Mouse (Mus musculus): ENCODE results near the gene Mcu. TPM values are rescaled to one million over a fixed set of nuclear protein-coding genes. Genes with fewer than 3 reads are reported as not detected.

The Mcu gene
- total and polyA plus RNA-seq, 2 experiments from 2014 or later: 13.0 to 20.5 TPM

- H3K4me3 ChIP-seq (ENCODE audit: low read depth, low read length): no peak overlapping the region
- H3K27me3 ChIP-seq (ENCODE audit: control insufficient read depth, insufficient read depth, low read length): no peaks in the 10 kb centered on the region
- ATAC-seq (ENCODE audit: insufficient read depth, low read depth) (peak; percentile 74), DNase-seq (ENCODE audit: low spot score) (peak; percentile 72)
- no peak overlapping the region for H3K9ac ChIP-seq (replicated peaks; ENCODE audit: low read depth, low read length)
- no peaks in the 10 kb centered on the region for H3K4me1 ChIP-seq (ENCODE audit: control insufficient read depth, insufficient read depth)
- no peak overlapping the region for H3K27ac ChIP-seq (ENCODE audit: low read depth)
- 26% methylated on average over 5 of the region's 5 CpGs for WGBS
- no peak overlapping the region for H3K4me2 ChIP-seq (ENCODE audit: low read depth, low read length)
- TF ChIP-seq CTCF (IDR thresholded peaks at IDR 0.05; ENCODE audit: low read depth): peak; percentile 65
- TF ChIP-seq EP300 (IDR thresholded peaks at IDR 0.05; ENCODE audit: low read depth): no peak
- no peaks in the 10 kb centered on the region; the same call in none of the 2 replicates for H3K36me3 ChIP-seq (replicated peaks; ENCODE audit: control insufficient read depth, insufficient read depth, low read length)
- no peaks in the 10 kb centered on the region for H3K9me3 ChIP-seq (replicated peaks; ENCODE audit: control insufficient read depth, low read length)
Measured at GRCm38 (mm10) chr10:59451839-59452238, 164.7 kb downstream of the Mcu start.

- Histone ChIP-seq H3K4me1 (ENCODE audit: control insufficient read depth, insufficient read depth) (peaks cover 19% of the 10 kb centered on the region), H3K36me3 (replicated peaks; ENCODE audit: control insufficient read depth, insufficient read depth, low read length) (no peaks in the 10 kb centered on the region; the same call in 1 of the 2 replicates), H3K4me2 (ENCODE audit: low read depth, low read length) (no peak overlapping the region), H3K27ac (ENCODE audit: low read depth) (peak overlapping the region; percentile 44), H3K9me3 (replicated peaks; ENCODE audit: control insufficient read depth, low read length) (no peaks in the 10 kb centered on the region), H3K4me3 (ENCODE audit: low read depth, low read length) (no peak overlapping the region), H3K9ac (replicated peaks; ENCODE audit: low read depth, low read length) (no peak overlapping the region), H3K27me3 (ENCODE audit: control insufficient read depth, insufficient read depth, low read length) (no peaks in the 10 kb centered on the region)
- ATAC-seq (ENCODE audit: insufficient read depth, low read depth) (no peak), DNase-seq (ENCODE audit: low spot score) (no peak)
- WGBS: 27% methylated on average over 9 of the region's 9 CpGs
- TF ChIP-seq CTCF (IDR thresholded peaks at IDR 0.05; ENCODE audit: low read depth) (no peak), EP300 (IDR thresholded peaks at IDR 0.05; ENCODE audit: low read depth) (no peak)
Measured at GRCm38 (mm10) chr10:59447546-59447945, 168.9 kb downstream of the Mcu start.

- ATAC-seq (ENCODE audit: insufficient read depth, low read depth): no peak
- TF ChIP-seq CTCF (IDR thresholded peaks at IDR 0.05; ENCODE audit: low read depth): no peak
- TF ChIP-seq EP300 (IDR thresholded peaks at IDR 0.05; ENCODE audit: low read depth): no peak
- H3K9ac ChIP-seq (replicated peaks; ENCODE audit: low read depth, low read length): no peak overlapping the region
- no peak overlapping the region for H3K4me2 ChIP-seq (ENCODE audit: low read depth, low read length)
- WGBS: 71% methylated on average over 10 of the region's 10 CpGs
- no peak overlapping the region for H3K4me3 ChIP-seq (ENCODE audit: low read depth, low read length)
- H3K36me3 ChIP-seq (replicated peaks; ENCODE audit: control insufficient read depth, insufficient read depth, low read length): no peaks in the 10 kb centered on the region; the same call in 1 of the 2 replicates
- no peaks in the 10 kb centered on the region for H3K9me3 ChIP-seq (replicated peaks; ENCODE audit: control insufficient read depth, low read length)
- peaks cover 22% of the 10 kb centered on the region for H3K4me1 ChIP-seq (ENCODE audit: control insufficient read depth, insufficient read depth)
- peak; percentile 29 for DNase-seq (ENCODE audit: low spot score)
- H3K27ac ChIP-seq (ENCODE audit: low read depth): peak overlapping the region; percentile 44
- H3K27me3 ChIP-seq (ENCODE audit: control insufficient read depth, insufficient read depth, low read length): no peaks in the 10 kb centered on the region
Measured at GRCm38 (mm10) chr10:59446911-59447437, 169.5 kb downstream of the Mcu start.

- H3K36me3 ChIP-seq (replicated peaks; ENCODE audit: control insufficient read depth, insufficient read depth, low read length): no peaks in the 10 kb centered on the region
- WGBS: 56% methylated on average over 8 of the region's 8 CpGs
- H3K27me3 ChIP-seq (ENCODE audit: control insufficient read depth, insufficient read depth, low read length): no peaks in the 10 kb centered on the region
- H3K9ac ChIP-seq (replicated peaks; ENCODE audit: low read depth, low read length): no peak overlapping the region
- H3K4me1 ChIP-seq (ENCODE audit: control insufficient read depth, insufficient read depth): peaks cover 28% of the 10 kb centered on the region
- H3K27ac ChIP-seq (ENCODE audit: low read depth): no peak overlapping the region
- ATAC-seq (ENCODE audit: insufficient read depth, low read depth) (no peak), DNase-seq (ENCODE audit: low spot score) (no peak)
- no peaks in the 10 kb centered on the region for H3K9me3 ChIP-seq (replicated peaks; ENCODE audit: control insufficient read depth, low read length)
- H3K4me2 ChIP-seq (ENCODE audit: low read depth, low read length): no peak overlapping the region
- no peak for TF ChIP-seq EP300 (IDR thresholded peaks at IDR 0.05; ENCODE audit: low read depth)
- TF ChIP-seq CTCF (IDR thresholded peaks at IDR 0.05; ENCODE audit: low read depth): no peak
- H3K4me3 ChIP-seq (ENCODE audit: low read depth, low read length): no peak overlapping the region
Measured at GRCm38 (mm10) chr10:59444635-59445034, 171.9 kb downstream of the Mcu start.

GRCm38 (mm10) chr10:59444106-59444505 lies 172.4 kb downstream of the Mcu start:
- no peak overlapping the region for H3K4me2 ChIP-seq (ENCODE audit: low read depth, low read length)
- DNase-seq (ENCODE audit: low spot score): no peak
- H3K9me3 ChIP-seq (replicated peaks; ENCODE audit: control insufficient read depth, low read length): no peaks in the 10 kb centered on the region
- H3K27ac ChIP-seq (ENCODE audit: low read depth): no peak overlapping the region
- H3K4me3 ChIP-seq (ENCODE audit: low read depth, low read length): no peak overlapping the region
- WGBS: 86% methylated on average over 3 of the region's 3 CpGs
- no peaks in the 10 kb centered on the region for H3K27me3 ChIP-seq (ENCODE audit: control insufficient read depth, insufficient read depth, low read length)
- no peak overlapping the region for H3K9ac ChIP-seq (replicated peaks; ENCODE audit: low read depth, low read length)
- no peak for TF ChIP-seq EP300 (IDR thresholded peaks at IDR 0.05; ENCODE audit: low read depth)
- no peak for TF ChIP-seq CTCF (IDR thresholded peaks at IDR 0.05; ENCODE audit: low read depth)
- ATAC-seq (ENCODE audit: insufficient read depth, low read depth): no peak
- peaks cover 34% of the 10 kb centered on the region for H3K4me1 ChIP-seq (ENCODE audit: control insufficient read depth, insufficient read depth)
- no peaks in the 10 kb centered on the region for H3K36me3 ChIP-seq (replicated peaks; ENCODE audit: control insufficient read depth, insufficient read depth, low read length)

- H3K36me3 ChIP-seq (replicated peaks; ENCODE audit: control insufficient read depth, insufficient read depth, low read length): no peaks in the 10 kb centered on the region
- H3K4me2 ChIP-seq (ENCODE audit: low read depth, low read length): 0 out of 2 replicates have a peak overlapping the region, but pooled peaks have one; percentile 8
- whole genome bisulfite sequencing: 7% methylated on average over 7 of the region's 7 CpGs
- no peak overlapping the region for H3K4me3 ChIP-seq (ENCODE audit: low read depth, low read length)
- H3K27me3 ChIP-seq (ENCODE audit: control insufficient read depth, insufficient read depth, low read length): no peaks in the 10 kb centered on the region
- peak; percentile 50; the same call in 1 of the 2 replicates for ATAC-seq (ENCODE audit: insufficient read depth, low read depth)
- H3K4me1 ChIP-seq (ENCODE audit: control insufficient read depth, insufficient read depth): peaks cover 36% of the 10 kb centered on the region
- DNase-seq (ENCODE audit: low spot score): peak; percentile 57
- no peaks in the 10 kb centered on the region for H3K9me3 ChIP-seq (replicated peaks; ENCODE audit: control insufficient read depth, low read length)
- TF ChIP-seq CTCF (IDR thresholded peaks at IDR 0.05; ENCODE audit: low read depth) (no peak), EP300 (IDR thresholded peaks at IDR 0.05; ENCODE audit: low read depth) (peak; percentile 48; the same call in 1 of the 2 replicates)
- no peak overlapping the region for H3K27ac ChIP-seq (ENCODE audit: low read depth)
- no peak overlapping the region for H3K9ac ChIP-seq (replicated peaks; ENCODE audit: low read depth, low read length)
Measured at GRCm38 (mm10) chr10:59443212-59443611, 173.3 kb downstream of the Mcu start.

All from heart, postnatal 0 days (tissue).